Mouse (Mus musculus) CD4-positive, CD25-positive, alpha-beta regulatory T cell, adult 2 months (primary cell): ENCODE results near the gene Mrpl24.

Experiments
- DNase-seq: peaks from one replicate; pipeline ENCODE4 v3.0.0-alpha.2; 2012; ENCODE audit warnings: low read depth, low spot score

Mrpl24 gene

DNA sequence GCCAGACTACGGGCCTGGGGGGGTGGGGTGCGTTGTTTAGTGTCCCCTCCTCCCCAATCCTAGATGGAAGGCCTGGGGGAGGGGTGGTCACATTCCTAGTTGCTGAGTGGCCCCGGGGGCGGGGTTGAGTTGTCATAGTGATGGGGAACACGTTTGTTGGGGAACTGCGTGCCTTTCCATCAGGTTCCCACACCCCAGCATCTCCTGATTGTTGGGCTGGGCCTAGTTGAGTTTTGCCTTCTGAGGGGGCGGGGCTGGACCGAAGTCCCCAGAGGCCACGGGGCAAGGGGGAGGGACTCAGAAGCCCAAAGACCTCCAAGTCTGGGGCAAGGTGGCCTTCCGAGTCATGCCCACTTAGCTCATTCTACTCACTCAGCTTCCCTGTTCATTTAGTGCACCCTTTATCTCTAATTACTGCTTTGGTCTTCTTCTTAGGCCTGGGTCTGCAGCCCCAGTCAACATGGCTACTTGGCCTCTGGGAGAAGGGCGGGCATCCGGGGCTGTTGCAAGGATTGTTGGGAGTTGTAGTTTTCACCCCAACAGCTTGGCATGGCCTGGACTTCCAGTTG is 8.6 kb upstream of the Mrpl24 start:
- peak; percentile 48 for DNase-seq

DNA sequence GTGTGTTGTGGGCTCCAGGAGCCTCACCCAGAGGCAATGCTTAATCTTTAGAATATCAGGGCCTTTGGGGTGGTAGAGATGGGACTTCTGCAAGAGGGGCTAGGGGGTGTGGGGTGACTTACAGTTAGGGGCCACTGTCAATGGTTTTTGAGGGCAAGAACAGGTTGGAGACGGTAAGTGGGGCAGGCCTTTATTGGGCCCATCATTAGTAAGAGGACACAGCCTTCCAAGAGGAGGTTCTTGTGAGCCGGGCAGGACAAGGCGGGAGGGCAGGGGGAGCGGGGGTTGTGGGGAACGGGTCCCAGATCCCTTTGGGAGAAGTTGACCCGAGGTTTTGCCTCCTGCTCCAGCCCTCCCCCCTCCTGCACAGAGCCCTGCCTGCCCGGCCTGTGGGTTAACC is 5.8 kb upstream of the Mrpl24 start:
- no peak for DNase-seq

GRCm38 (mm10) chr3:87913891-87914290 is 5.4 kb upstream of the Mrpl24 start:
- no peak for DNase-seq

- no peak for DNase-seq
Observed at GRCm38 (mm10) chr3:87916990-87917389, 2.3 kb upstream of the Mrpl24 start.

GRCm38 (mm10) chr3:87918551-87918950 is 755 bp upstream of the Mrpl24 start:
- DNase-seq, result no peak

DNA sequence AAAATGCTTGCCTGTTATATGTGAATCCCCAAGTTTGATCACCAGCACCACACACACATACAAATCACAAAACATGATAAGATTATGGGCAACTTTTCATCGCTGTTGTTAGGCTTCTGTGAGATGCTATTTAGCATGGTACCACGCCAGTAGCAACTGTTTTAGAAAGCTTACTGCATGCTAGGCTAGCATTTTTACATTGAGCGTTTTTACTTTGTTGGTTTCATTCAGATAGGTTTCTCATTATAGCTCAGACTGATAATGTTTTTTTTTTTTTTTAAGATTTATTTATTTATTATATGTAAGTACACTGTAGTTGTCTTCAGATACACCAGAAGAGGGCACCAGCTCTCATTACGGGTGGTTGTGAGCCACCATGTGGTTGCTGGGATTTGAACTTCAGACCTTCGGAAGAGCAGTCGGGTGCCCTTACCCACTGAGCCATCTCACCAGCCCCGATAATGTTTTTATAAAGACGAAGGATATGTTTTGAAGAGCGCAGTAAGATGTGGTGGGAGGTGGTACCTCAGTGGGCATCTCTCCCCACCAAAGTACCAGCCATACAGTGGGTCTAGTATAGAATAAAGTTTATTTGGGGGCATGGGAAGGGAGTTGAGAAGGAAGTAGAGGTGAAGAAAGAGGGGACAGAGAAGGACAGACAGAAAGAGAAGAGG is 1.1 kb downstream of the Mrpl24 start:
- no peak for DNase-seq

GRCm38 (mm10) chr3:87924996-87925395 is 5.7 kb downstream of the Mrpl24 start:
- DNase-seq, result no peak

DNA sequence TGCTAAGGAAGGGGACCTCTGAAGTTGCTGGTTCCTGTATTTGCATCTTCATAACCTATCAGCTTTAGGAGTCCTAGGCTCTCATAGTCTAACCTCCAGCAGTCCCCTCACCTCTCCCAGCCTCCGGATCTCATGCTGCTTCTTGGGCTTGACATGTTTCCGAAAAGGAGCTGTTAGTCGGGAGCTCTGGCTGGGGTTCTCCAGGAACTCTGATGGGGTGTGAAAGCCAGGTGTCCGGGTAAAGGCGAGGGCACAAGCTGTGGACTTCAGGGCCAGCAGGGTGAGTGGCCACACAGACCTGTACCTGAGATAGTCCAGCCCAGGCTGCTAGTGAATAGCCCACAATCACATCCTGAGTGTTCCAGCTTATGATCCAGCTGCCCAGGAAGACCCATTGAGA is 8.1 kb downstream of the Mrpl24 start:
- DNase-seq, result no peak

DNA sequence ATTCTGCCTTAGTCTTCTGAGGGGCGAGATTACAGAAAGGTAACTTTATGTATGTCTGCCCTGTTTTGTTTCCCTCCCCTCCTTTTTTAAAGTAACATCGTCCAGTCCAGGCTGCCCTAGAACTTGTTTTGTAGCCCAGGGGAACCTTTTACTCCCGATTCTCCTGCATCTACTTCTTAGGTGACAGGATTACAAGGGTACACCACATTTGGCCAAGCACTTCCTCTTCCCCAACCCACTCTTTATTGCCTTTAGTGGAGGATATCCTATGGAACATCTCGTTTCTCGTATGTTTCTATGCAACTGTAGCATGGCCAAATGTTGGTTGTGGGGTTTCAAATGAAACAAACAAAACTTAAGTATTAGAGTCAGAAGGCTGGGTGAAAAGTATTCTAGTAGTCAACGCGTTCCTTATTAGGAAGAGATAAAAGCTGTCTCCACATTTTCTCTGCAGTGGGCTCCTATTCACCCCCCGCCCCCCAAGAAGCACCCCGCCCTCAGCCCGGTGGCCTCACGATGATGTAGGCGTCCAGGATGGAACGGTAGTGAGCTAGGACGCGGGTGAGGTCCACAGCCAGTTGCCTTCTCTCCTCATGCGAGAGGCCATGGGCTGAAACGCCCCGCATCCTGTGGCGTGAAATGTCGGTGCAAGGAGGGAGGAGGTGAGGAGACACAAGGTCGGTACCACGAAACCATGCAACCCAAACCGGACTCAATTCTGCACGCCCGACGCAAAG is 10.2 kb downstream of the Mrpl24 start:
- no peak for DNase-seq

DNA sequence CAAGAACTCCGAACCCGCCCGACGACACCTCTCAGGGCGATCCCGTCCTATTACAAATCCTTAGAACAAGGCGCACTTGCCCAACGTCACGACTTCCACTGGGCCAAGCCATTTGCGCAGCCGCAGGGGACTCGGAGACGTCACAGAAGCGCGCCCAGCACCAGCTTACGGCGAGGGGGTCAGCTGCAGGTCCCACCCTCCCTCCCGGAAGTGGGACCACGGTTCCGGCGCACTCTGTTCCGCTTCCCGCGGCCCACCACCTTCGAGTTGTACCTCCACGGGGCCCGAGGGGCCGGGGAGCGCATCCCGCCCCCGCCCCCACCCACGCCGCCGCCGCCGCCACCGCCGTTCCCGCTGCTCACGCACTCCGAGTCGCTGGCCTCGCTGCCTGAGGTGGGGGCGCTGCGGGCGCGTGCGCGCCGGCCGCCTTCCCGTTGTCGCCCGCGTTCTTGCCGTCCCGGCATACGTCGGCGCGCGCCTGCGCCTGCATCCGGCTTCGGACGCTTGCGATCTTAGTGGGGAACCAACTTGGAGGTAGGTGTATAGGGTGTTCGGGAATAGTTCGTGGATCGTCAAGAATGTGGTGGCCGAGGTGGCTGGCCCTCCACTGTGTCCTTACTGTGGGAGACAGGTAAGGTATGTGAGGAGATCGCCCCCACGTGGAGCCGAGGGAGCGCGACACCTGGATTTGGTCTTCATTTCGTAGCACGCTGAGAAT is 10.9 kb downstream of the Mrpl24 start, which contains the start of the genes Isg20l2 and Rrnad1:
Gene Isg20l2, plus strand, starts transcription at position 237 of the 718 bp plus-strand sequence.
Gene Rrnad1, minus strand, starts transcription at position 640 of the 718 bp plus-strand sequence.
- DNase-seq, result peak; percentile 98

DNA sequence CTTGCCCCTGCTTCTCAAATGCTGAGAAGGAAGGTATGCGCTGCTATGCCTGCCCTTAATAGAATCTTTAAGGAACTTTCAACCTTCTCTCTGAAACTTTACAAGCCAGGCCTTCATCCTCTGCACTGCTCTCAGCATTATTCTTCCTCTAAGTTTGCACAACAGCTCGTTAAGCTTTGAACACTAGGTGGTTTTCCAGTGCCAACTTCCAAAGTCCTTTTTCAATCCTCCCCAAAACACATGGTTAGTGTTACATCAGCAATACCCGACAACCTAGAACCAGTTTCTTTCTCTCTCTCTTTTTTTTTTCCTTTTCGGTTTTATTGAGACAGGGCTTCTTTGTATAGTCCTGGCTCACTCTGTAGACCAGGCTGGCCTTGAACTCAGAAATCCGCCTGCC is 14.7 kb downstream of the Mrpl24 start:
- DNase-seq, result no peak

GRCm38 (mm10) chr3:87934501-87934900 is 15.2 kb downstream of the Mrpl24 start:
- DNase-seq, result no peak

DNA sequence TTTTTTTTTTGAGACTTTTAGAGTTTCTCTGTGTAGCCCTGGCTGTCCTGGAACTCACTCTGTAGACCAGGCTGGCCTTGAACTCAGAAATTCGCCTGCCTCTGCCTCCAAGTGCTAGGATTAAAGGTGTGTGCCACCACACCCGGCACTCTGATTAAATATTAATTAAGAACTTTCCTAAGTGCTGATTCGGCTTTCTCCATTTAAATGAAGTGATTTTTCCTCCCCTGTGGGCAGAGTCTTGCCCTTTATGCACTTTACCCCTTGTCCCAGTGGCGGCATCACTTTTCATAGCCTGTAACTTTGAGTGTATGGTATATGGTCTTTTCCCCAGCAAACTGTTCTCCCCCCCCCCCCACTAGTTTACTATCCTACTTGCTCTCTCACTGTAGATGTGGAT is 15.9 kb downstream of the Mrpl24 start:
- DNase-seq, result no peak

DNA sequence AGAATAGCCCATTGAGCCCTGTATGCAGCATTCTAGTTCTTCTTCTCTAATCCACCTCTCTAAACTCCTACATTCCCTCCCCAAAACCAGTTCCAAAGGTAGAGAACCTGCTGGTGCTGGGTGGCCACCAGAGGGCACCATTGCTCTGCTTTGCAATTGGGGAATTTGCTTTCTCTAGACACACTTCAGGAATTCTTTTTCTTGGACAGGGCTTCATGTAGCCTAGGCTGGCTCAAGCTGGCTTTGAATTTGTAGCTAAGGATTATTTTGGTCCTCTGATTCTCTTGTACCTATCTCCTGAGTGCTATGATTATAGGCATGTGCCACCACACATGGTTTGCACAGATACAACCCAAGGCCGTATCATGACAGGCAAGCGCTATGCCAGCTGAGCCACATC is 16.5 kb downstream of the Mrpl24 start:
- DNase-seq, result peak; percentile 80

GRCm38 (mm10) chr3:87940611-87941010 is 21.3 kb downstream of the Mrpl24 start:
- no peak for DNase-seq

GRCm38 (mm10) chr3:87942471-87942870 is 23.2 kb downstream of the Mrpl24 start:
- no peak for DNase-seq

DNA sequence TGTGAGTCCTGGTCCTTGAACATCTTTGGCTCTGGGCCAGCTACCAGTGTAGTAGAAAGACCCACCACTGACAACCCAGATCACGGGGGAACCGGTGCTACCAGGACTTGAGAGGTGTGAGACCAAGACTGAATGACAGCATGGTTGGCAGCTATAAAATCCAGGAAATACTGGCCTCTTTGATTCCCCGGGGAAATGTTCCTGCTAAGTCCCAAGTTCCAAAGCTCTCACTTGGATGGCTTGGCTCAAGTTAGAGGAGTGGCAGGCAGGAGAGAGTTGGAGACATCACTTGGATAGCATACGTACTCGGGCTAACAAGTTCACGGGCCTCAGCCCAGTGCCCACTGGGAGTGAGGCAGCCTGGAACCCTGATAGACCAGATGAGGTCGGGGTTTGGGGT is 24.3 kb downstream of the Mrpl24 start:
- no peak for DNase-seq

DNA sequence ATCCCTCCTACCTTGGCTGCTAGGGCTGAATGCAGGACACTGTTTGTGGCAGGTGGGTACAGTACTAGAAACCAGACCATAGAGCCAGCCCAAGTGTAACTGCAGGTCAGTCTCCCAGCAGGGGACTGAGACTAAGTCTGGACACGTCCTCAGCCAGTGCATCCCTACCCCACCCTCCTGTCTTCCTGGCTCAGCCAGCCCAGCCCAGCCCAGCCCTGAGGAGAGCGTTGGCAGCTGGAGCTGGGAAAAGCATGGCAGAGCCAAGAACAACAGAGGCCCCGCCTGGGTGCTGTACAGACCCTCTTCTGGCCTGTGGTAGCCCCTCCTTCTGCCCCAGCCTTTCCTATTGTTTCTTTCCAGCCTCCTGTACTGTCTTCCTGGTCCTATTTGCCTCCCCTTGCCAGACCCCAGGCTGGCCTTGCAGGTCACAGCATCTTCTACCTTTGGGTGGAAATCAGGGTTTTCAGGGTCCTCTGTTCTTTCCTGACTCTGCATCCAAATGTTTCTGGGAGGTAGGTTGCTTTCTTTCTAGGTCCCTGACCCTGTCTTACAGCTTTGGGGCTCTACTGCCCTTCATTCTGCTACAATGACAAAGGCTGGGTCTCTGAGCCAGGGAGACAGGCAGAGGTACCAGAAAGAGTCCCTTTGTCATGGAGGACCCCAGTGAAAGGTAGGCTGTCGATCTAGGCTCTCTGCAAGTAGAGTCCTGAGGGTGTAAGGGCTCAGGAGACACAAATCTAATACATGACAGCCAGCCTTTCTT is 25.7 kb downstream of the Mrpl24 start:
- no peak for DNase-seq

GRCm38 (mm10) chr3:87945781-87946540 is 26.7 kb downstream of the Mrpl24 start:
- DNase-seq, result no peak

- DNase-seq, result no peak
Observed at GRCm38 (mm10) chr3:87946541-87946860, 27.2 kb downstream of the Mrpl24 start.
